Mouse (Mus musculus) cerebellum, postnatal 4 days (tissue): ENCODE results near the gene Eps8.
"Not testable (repeated sequence)": the region's sequence is repeated elsewhere in the genome, so short reads cannot be mapped to it uniquely, and the experiment has no call there.

Source experiments
- DNase-seq, 2 experiments: peaks; one replicate each; pipeline ENCODE4 v3.0.0; 2022; ENCODE audit warnings: low spot score in 2 of 2, mixed read lengths in 1 of 2

Eps8 gene

GRCm38 (mm10) chr6:137482891-137483290 lies 171.8 kb downstream of the Eps8 start:
- no peak for DNase-seq

DNA sequence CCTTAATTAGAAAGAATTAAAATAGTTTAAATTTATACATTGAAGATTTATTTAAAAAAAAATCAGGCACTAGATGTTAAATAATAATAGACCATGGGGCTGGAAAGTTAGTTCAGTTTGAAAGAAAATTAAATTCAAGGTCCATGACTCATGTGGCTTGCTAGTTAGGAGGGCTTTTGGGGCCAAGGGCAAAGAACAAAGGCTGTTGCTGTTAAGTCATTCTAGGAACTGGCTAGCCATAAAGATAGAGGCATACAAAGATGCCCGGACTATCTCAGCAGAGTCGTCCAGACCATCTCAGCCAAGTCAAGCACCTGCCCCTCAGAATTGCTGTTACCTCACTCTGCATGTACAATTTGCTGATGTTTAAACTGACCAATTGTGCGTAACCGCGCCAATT lies 179.0 kb downstream of the Eps8 start:
- not testable (repeated sequence) for DNase-seq

DNA sequence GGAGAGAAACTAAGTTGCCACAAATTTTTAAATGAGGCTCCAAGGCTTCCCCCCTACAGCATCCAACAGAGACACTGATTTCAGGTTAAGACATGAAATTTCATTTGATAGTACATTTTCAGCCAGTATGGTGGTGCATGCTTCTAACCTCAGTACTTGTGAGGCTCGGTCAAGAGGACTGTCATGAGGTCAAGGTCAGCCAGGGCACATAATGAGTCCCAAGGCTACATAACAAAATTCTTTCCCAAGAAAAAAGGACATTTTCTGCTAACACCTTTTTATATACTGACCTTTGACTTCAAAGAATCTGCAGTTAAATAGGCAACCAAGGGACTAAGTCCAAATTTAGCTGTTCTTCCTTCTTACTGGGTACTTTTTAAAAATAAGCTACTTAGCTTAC lies 181.2 kb downstream of the Eps8 start:
- no peak for DNase-seq

GRCm38 (mm10) chr6:137472129-137472528 lies 182.5 kb downstream of the Eps8 start:
- DNase-seq, result no peak

GRCm38 (mm10) chr6:137470901-137471598 lies 183.6 kb downstream of the Eps8 start:
- peak; percentile 67 to 76 for DNase-seq

GRCm38 (mm10) chr6:137469541-137469940 lies 185.1 kb downstream of the Eps8 start:
- DNase-seq, result no peak

- DNase-seq, result no peak
Observed at GRCm38 (mm10) chr6:137467696-137468095, 187.0 kb downstream of the Eps8 start.

DNA sequence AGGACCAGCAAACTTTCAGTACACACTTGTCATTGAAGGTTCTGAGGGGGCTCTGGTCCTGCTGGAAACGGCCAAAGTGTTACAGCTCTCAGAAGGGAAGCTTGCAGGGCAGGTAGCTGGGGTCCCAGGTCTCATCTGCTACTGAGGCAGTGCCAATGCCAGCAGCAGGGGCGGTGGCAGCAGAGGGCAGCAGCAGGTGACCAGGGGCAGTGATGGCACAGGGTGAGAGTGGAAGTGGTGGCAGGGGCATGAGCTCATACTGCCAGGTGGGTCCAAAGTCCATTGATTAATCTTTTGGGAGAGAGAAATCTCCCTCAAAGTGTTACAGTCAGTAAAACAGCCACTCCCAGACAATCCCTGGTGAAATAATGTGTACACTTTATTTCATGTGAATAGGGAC lies 188.4 kb downstream of the Eps8 start:
- DNase-seq, result no peak

GRCm38 (mm10) chr6:137465253-137465652 lies 189.4 kb downstream of the Eps8 start:
- peak in 1 of 2 experiments; percentile 79 for DNase-seq

GRCm38 (mm10) chr6:137463771-137464170 lies 190.9 kb downstream of the Eps8 start:
- DNase-seq, result no peak

- no peak for DNase-seq
Observed at GRCm38 (mm10) chr6:137458136-137458535, 196.5 kb downstream of the Eps8 start.

GRCm38 (mm10) chr6:137457210-137457609 lies 197.5 kb downstream of the Eps8 start:
- DNase-seq, result no peak

DNA sequence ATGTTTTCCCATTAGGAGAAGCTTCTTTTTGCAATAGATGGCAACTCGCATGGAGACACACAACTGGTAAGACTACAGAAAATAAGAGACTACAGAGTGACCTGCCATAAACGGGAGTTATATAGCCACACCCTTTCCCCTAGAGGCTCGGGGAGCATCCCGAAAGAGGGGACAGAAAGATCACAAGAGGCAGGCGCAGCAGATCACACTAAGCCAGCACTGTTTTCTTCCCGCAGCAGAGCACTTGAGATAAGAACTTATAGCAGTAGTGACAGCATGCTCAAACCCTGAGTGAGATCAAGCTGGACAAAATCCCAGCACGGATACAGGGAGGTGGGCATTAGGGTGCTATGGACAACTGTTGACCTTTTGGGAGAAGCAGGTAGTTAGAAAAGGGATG lies 198.6 kb downstream of the Eps8 start:
- DNase-seq, result no peak

DNA sequence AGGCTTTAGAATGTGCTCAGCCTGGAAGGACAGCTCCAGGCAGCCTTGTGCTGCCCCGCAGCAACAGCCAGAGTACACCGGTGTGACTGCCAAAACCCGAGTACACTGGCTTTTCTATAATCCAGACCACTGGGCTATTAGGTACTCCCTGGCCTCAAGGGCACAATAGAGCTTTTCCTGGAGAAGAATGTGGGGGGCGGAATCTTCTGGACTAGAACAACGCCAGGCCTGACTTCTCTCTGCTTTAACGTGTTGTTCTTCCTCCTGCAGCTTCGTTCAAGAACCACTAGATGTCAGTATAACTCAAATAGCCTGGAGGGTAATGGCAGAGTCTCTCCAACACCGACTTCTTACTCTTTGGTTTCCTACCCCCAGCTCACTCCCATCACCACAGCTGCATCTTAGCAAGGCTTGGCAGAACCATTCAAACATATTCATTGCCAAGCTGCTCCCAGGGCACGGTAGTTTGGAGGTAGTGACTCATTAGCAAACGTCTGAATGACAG lies 199.1 kb downstream of the Eps8 start:
- peak in 1 of 2 experiments; percentile 32 for DNase-seq

DNA sequence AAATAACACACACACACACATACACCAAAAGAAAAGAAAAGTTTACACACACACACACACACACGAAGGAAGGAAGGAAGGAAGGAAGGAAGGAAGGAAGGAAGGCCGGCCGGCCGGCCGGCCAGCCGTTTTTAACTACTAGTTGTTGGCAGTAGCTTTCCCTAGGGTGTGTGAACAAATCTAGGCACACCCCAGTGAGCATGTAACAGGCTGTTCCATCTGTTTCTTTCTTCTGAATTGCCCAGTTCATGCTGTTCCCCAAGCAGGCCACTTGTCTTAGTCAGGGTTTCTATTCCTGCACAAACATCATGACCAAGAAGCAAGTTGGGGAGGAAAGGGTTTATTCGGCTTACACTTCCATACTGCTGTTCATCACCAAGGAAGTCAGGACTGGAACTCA lies 208.6 kb downstream of the Eps8 start:
- not testable (repeated sequence) for DNase-seq

- no peak for DNase-seq
Observed at GRCm38 (mm10) chr6:137443089-137443488, 211.6 kb downstream of the Eps8 start.

DNA sequence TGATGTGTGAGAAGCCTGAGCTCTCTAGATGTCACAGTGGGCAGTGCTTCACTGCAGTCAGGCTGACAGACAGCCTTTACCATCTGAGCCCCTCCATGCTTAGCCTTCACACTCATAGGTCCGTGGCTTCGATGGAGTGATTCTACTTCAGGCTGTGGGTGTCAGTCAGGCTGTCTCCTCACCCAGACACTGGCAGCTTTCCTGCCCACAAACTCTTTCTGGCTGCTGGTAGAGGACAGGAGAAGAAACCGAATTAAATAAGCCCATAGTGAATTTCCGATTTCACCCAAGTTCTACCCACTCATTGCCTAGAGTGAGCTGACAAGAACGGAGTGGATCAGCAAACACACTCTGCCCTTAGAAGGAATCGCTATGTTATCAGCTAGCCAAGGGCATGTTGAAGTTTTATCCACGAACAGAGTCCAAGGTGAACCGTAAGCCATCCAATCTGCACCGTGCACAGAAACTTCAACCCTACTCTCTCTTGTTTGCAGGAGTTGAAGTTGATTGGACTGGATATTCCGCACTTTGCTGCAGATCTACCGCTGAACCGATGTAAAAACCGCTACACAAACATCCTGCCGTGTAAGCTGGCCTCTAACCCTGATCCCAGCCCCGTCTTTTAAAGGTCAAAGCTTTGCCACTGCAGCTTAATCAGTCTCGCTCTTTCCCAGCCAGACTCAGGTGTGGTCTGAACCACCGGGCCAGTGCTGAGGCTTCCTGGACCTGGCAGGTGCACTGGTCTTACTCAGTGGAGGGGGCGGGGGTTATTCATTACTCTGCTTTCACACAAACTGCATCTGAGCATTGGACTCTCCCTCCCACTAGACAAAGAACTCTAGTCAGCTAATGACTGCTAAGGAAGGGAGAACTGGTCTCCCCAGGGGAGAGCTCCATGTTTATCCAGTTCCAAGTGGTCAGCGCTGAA lies 213.9 kb downstream of the Eps8 start:
- no peak for DNase-seq

GRCm38 (mm10) chr6:137437902-137438580 lies 216.6 kb downstream of the Eps8 start:
- DNase-seq, result no peak

DNA sequence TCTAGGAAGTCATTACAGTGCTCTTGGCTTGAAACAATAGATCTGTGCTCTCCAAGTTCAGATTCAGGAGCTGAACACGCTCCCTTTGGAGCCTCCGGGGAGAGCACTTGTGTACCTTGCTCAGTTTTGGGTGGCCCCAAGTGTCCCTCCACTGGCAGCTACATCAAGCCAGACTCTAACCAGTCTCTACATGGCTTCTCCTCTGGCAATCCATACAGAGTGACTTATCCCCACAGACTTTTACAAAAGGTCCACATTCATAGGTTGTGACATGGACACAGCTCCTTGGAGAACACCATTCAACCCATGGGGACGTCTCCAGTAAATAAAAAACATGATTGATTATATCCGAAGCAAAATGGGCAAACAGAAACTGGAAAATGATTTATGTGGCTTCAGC lies 217.2 kb downstream of the Eps8 start:
- no peak for DNase-seq

DNA sequence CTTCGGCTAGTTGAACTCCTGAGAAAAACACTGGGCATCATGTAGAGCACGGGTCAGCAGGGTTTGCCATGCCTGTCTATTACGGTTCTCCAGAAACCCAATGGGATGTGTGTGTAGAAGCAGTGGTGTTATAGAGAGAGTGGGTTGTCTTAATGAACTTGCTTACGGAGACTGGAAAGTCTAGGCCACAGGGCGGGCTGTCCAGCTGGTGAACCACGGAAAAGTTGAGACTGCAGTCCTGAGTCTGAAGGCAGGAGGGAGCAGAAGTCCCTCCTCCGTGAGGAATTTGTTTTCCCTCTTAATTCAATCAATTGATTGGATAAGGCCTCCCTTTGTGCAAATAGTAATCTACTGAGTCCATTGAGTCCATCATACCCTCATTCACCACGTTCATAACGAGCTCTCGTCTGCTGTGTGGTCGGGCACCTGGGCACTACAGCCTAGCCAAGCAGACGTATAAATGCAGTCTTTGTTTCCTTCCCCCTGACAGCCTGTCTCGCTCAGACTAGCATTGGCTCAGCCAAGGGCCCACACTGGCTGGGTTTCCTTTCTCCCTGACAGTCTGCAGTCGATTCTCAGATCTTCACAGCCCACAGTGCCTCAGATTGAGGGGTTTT lies 221.0 kb downstream of the Eps8 start:
- DNase-seq, result no peak
